Mouse (Mus musculus) CD4-positive, CD25-positive, alpha-beta regulatory T cell, adult 4 months (primary cell): ENCODE results near the gene Chil6. TPM values are rescaled to one million over a fixed set of nuclear protein-coding genes. Genes with fewer than 3 reads are reported as not detected.

Experiments used
- ATAC-seq: one replicate; pipeline ENCODE4 v1.8.0; 2017
- polyA plus RNA-seq, 2 experiments: library from polyadenylated mRNA; unstranded; fragments of 100-300 nt; shearing (Covaris generic); gene quantifications; one replicate each; pipeline ENCODE4 v1.2.1; 2017

Gene Chil6
- under 1 TPM; 0.49 to 0.51 TPM for polyA plus RNA-seq

DNA sequence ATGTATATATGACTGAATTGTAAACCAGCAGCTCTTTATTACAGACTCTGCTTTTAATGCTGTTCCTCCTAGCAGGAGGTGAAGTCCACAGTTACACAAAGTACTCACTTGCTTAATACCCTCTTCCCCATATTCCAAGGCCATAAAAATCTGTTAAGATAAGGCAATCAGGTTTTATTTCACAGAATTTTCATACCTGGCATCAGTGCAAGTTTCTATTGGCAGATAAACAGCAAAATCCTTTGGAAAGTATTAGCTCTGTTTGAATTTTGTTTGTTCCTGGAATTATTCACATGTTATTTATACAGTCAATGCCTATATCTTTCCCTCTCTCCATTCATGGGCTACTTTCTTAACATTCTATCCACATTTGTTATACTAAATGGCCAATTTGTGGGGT is at the start of gene Chil6:
TSS of gene Chil6 (minus strand) at position 101 of the 400 bp plus-strand sequence.
- ATAC-seq, result no peak

DNA sequence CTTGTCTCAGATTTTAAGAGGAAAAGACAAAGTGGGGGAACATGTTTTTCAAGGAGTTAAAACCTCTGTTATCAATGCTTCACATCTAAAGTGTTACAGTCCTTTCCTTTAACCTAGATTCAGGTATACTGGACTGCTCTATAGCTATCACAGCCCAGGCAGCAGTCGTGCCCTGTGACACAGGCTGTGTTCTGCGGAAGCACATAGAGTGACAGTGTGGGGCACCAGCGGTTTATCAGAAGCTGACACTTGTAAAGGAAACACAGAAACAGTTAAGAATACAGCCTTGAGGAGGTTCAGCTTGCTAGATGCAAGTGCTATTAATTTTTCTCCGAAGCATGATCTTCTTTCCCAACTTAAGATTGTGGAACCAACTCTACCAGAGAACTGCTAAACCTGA is 46.6 kb upstream of the Chil6 start:
- no peak for ATAC-seq

DNA sequence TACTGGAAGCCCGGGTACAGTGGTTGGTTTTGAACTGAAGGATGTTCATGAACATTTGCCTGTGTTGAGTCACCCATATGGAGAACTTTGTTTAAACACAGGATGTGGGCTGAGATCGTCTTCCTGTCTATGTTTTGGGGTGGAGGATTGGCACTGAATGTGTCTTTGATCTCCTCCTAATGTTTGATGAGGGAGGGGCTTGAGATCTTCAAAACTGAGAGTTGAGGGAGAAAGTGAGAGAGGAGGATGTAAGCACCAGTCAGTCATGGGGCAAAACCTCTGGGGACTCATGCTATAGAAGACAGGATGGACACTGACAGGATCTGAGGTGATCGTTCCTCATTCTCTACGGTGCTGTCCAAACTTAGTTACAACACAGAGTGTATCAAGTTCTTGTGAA is 43.6 kb upstream of the Chil6 start:
- ATAC-seq, result peak; percentile 90

DNA sequence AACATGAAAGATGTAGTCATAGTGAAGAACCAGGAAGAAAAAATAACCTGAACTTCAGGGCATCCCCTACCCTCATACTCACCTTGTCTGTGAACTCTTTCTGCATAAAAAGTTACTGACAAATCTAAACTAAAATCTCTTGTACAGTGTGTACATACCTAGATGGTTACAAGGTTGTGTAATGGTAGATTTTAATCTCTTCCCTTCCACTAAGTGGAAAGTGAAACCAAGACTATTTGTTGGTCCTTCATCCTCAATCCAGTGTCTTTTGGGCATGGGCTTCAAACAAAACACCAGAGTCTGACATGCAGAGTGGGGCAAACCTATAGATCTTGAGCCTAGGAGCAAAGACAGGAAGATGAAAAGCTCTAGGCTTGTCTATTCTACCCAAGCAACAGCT is 43.0 kb upstream of the Chil6 start:
- peak; percentile 49 for ATAC-seq

- peak; percentile 53 for ATAC-seq
These were observed 42.6 kb upstream of the Chil6 start for GRCm38 (mm10) chr3:106448571-106448970.

Other genes with a start within 250 kb of the Chil6 start
- not detected for gene Chil3, start 238.6 kb downstream of the Chil6 start, polyA plus RNA-seq
- gene Chil4, start 186.7 kb downstream of the Chil6 start, polyA plus RNA-seq, result not detected
- 100 to 1,000 TPM; 189 to 222 TPM for gene Dennd2d, start 76.2 kb upstream of the Chil6 start, polyA plus RNA-seq
- 10 to 100 TPM; 51.9 to 57.7 TPM for gene Dram2, start 141.6 kb upstream of the Chil6 start, polyA plus RNA-seq
- gene Cept1, start 141.6 kb upstream of the Chil6 start, polyA plus RNA-seq, result 10 to 100 TPM; 94.7 to 98.3 TPM